Mouse (Mus musculus) liver, embryonic 14.5 days (tissue): Measurements from ENCODE around the gene Fanci. TPM values are rescaled to one million over a fixed set of nuclear protein-coding genes. Genes with fewer than 3 reads are reported as not detected.

Source experiments
- ATAC-seq: fragments of 200-750 bp; cut with Nextera tagmentation; 2 replicates; pipeline ENCODE4 v1.8.0; 2017; ENCODE audit warnings: moderate number of reproducible peaks, mild to moderate bottlenecking, moderate library complexity; ENCODE audit not compliant: insufficient read depth
- DNase-seq, 3 experiments: peaks; one replicate each; pipeline ENCODE4 v3.0.0-alpha.2; 2012 to 2013; ENCODE audit warnings: low read depth in 3 of 3, low spot score in 3 of 3
- H3K27ac ChIP-seq: fragments of 300-500 bp; sonication (generic); 2 replicates; pipeline ENCODE4 v1.5.1; 2014; ENCODE audit warnings: moderate library complexity, mild to moderate bottlenecking, control low read depth, inconsistent platforms
- H3K27me3 ChIP-seq: fragments of 300-500 bp; sonication (generic); 2 replicates; pipeline ENCODE4 v1.6.1; 2014; ENCODE audit warnings: mild to moderate bottlenecking, low read length, moderate library complexity; ENCODE audit not compliant: control insufficient read depth, insufficient read depth
- H3K36me3 ChIP-seq: fragments of 300-500 bp; sonication (generic); replicated peaks from 2 replicates; pipeline ENCODE4 v1.6.1; 2014; ENCODE audit warnings: low read depth; ENCODE audit not compliant: control insufficient read depth, insufficient read depth
- H3K4me1 ChIP-seq, 2 experiments: fragments of 200-500 bp in 1 of 2; fragments of 300-500 bp in 1 of 2; sonication (generic) in 1 of 2; replicated peaks; 2 replicates each; pipeline ENCODE4 v1.6.1; 2012 to 2014; ENCODE audit warnings: antibody characterized with exemption in 1 of 2, inconsistent platforms in 1 of 2, low read length in 1 of 2; ENCODE audit not compliant: control insufficient read depth in 2 of 2, insufficient read depth in 2 of 2
- H3K4me2 ChIP-seq: fragments of 300-500 bp; sonication (generic); 2 replicates; pipeline ENCODE4 v1.6.1; 2014; ENCODE audit warnings: low read depth, mild to moderate bottlenecking, control low read depth, moderate library complexity
- H3K4me3 ChIP-seq, 2 experiments: fragments of 200-500 bp in 1 of 2; fragments of 300-500 bp in 1 of 2; sonication (generic) in 1 of 2; 2 replicates each; pipeline ENCODE4 v1.5.1; 2012 to 2014; ENCODE audit warnings: low read depth in 2 of 2, low read length in 2 of 2, mild to moderate bottlenecking in 2 of 2, control low read depth in 1 of 2, inconsistent platforms in 1 of 2, moderate library complexity in 1 of 2; ENCODE audit not compliant: insufficient read depth in 1 of 2
- H3K9ac ChIP-seq: fragments of 300-500 bp; sonication (generic); replicated peaks from 2 replicates; pipeline ENCODE4 v1.6.1; 2014; ENCODE audit warnings: mild to moderate bottlenecking, control low read depth, moderate library complexity
- H3K9me3 ChIP-seq: fragments of 300-500 bp; sonication (generic); 2 replicates; pipeline ENCODE4 v1.6.1; 2016; ENCODE audit warnings: low read length, mixed read lengths; ENCODE audit not compliant: control insufficient read depth
- CTCF ChIP-seq: IDR thresholded peaks from 2 replicates; pipeline ENCODE4 v1.5.1; 2016; ENCODE audit warnings: antibody characterized with exemption, low read depth, control low read depth
- EP300 ChIP-seq: IDR thresholded peaks from 2 replicates; pipeline ENCODE4 v1.6.1; 2016; ENCODE audit warnings: antibody characterized with exemption, low read depth
- WGBS: fragments of 180-500 bp; shearing (Covaris S2); extraction: QIAGEN DNeasy Blood & Tissue Kit; methylation state at CpG from one replicate; pipeline ENCODE4 v1.1.7; 2014; ENCODE audit not compliant: insufficient replicate concordance; 5-methylcytosine and 5-hydroxymethylcytosine counted together
- polyA plus RNA-seq, 2 experiments: library from polyadenylated mRNA; depleted of rRNA in 1 of 2; stranded (reverse) in 1 of 2; unstranded in 1 of 2; fragments of >200 nt; fragmentation: Nextera tagmentation in 1 of 2; extraction: Ambion mirVana in 1 of 2; gene quantifications; 2 replicates each; pipeline versions ENCODE4 v1.2.1 to v1.2.3; 2012 to 2014

Fanci gene
- polyA plus RNA-seq, 2 experiments: 6.7 to 10.0 TPM

DNA sequence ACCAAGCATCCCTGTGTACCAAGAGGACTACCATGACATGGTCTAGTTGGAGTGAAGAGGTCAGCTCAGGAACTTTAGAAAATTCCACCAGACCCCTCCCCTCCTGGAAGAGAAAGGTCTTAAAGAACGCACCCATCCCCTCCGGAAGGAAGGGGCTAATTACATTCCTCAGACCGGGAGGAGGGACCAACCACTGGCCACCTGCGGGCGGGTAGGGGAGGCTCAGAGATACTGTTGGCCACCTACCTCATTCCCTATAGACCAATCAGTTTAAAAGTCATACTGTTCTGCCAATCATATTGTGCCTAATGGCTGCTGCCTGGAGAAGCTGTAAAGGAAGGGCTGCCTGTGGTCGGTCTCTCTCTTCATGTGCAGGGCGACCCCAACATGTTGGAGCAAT, 3.7 kb upstream of the Fanci start:
- no peaks in the 10 kb centered on the region for H3K27me3 ChIP-seq
- no peaks in the 10 kb centered on the region for H3K36me3 ChIP-seq
- no peak for TF ChIP-seq CTCF
- WGBS: 46% methylated on average over 7 of the region's 7 CpGs
- no peaks in the 10 kb centered on the region for H3K9me3 ChIP-seq
- H3K4me2 ChIP-seq: no peak overlapping the region
- H3K27ac ChIP-seq: no peak overlapping the region
- H3K9ac ChIP-seq: no peak overlapping the region
- no peak for ATAC-seq
- H3K4me1 ChIP-seq: peaks cover 3 to 8% of the 10 kb centered on the region in 2 experiments
- DNase-seq: no peak
- no peak overlapping the region for H3K4me3 ChIP-seq

DNA sequence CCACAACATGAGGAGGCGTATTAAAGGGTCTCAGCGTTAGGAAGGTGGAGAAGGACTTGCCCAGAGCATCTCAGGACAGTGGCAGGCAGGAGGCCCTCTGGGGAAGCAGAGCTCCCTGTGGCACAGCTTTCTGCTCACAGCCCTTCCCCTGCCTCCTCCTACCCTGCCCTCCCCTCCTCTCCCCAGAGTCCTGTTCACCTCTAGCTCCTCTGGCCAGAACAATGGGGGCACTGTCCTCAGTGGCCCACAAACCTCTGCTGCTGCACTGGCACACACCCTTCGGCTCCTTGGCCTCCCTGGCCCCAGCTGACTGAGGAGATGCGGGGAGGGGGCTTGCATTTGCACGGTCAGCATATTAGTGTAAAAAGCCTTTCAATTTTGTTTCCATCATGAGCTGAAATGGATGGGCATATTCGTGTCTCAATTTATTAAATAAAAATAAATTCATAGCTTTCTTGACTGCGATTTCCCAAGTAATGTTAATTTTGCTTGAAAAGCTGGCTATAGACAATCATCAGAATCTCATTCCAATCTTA, 3.0 kb upstream of the Fanci start:
- H3K4me2 ChIP-seq: no peak overlapping the region
- DNase-seq: no peak
- H3K4me1 ChIP-seq: peaks cover 7 to 10% of the 10 kb centered on the region in 2 experiments
- H3K36me3 ChIP-seq: no peaks in the 10 kb centered on the region
- ATAC-seq: no peak
- no peak overlapping the region for H3K9ac ChIP-seq
- no peak overlapping the region for H3K27ac ChIP-seq
- H3K4me3 ChIP-seq: no peak overlapping the region
- no peaks in the 10 kb centered on the region for H3K9me3 ChIP-seq
- 60% methylated on average over 7 of the region's 7 CpGs for WGBS
- H3K27me3 ChIP-seq: no peaks in the 10 kb centered on the region
- no peak for TF ChIP-seq CTCF
- no peak for TF ChIP-seq EP300

DNA sequence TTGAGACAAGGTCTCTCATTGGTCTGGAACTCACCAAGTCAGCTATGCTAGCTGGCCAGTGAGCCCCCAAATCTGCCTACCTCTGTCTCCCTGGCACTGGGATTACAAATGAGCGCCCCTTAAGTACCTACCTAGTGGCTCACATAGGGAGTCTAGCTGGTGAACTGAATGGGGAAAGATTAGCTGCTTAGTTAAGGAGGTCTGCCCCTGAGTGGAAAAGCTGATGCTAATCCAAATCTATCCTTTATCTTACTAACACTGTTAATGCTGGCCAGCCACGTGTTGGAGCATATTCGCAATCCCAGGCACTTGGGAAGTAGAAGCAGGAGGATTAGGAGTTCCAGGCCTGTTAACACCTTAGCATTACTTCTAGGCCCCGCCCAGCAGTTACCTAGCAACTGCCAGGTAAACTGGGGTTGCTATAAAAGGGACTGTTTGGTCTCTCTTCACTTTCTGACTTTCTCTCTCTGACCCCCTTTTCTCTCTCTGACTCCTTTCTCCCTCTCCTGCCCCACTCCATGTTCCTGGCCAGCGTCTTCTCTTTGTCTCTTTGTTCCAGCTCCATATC, 1.5 kb upstream of the Fanci start:
- H3K4me1 ChIP-seq: peaks cover 7 to 10% of the 10 kb centered on the region in 2 experiments
- no peak overlapping the region for H3K9ac ChIP-seq
- no peak for TF ChIP-seq CTCF
- TF ChIP-seq EP300: no peak
- no peak overlapping the region for H3K27ac ChIP-seq
- DNase-seq (no peak), ATAC-seq (no peak)
- H3K27me3 ChIP-seq: no peaks in the 10 kb centered on the region
- WGBS: 71% methylated on average over 5 of the region's 5 CpGs
- H3K36me3 ChIP-seq: no peaks in the 10 kb centered on the region
- H3K9me3 ChIP-seq: no peaks in the 10 kb centered on the region
- no peak overlapping the region for H3K4me2 ChIP-seq
- H3K4me3 ChIP-seq: no peak overlapping the region

DNA sequence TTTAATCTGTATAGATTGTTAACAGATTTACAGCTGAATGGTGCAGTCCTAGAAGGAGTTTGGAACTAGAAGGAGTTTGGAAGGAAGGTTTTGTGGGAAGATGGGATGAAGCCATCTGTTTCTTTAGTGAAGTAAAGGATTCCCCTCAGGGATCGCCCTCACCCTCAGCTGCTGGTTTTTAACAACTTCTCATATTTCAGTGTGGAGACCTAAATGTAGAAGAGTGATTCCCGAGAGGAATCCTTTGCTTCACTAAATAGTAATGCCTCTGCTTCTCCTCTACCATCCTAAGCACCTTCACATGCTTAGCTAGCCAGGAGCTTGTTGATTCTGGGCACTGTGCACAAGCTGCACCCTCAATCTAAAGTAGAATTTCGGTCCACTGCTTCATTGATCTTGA, 258 bp upstream of the Fanci start:
- DNase-seq (peak in 1 of 3 experiments; percentile 11), ATAC-seq (0 out of 2 replicates have a peak, but pooled peaks have one; percentile 2)
- no peaks in the 10 kb centered on the region for H3K27me3 ChIP-seq
- TF ChIP-seq CTCF (no peak), EP300 (no peak)
- H3K27ac ChIP-seq: peak overlapping the region; percentile 88
- WGBS: 18% methylated on average over 3 of the region's 3 CpGs
- peak overlapping the region; percentile 76 to 80 for H3K4me3 ChIP-seq
- H3K4me1 ChIP-seq: peaks cover 7 to 10% of the 10 kb centered on the region in 2 experiments
- peak overlapping the region; percentile 86 for H3K9ac ChIP-seq
- H3K4me2 ChIP-seq: peak overlapping the region; percentile 96
- H3K36me3 ChIP-seq: no peaks in the 10 kb centered on the region
- H3K9me3 ChIP-seq: no peaks in the 10 kb centered on the region

DNA sequence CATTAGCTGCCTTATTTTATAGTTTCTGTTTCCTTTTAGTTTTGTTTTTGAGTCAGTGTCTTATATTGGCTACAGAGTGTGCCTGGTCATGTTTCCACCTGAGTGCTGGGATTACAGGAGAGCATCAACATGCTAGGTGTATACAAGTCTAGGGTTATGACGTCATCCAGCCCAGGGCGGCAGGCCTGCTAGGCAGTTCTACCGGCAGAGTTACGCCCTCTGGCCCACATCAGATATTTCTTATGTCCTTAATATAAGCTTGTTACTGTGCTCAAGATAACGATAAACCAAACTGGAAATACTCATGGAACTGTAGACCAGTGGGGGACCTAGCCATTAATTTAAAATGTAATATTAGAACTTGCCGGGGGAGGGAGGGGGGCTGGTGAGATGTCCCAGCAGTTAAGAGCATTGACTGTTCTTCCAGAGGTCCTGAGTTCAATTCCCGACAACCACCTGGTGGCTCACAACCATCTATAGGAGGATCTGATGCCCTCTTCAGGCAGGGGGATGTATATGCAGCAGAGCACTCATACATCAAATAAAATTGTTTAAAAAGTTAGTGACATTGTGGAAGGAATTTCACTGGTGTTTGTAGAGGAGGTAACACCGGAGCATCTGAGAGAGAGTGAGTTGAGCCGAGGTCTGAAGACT, 1.3 kb downstream of the Fanci start:
- peak overlapping the region; percentile 86 for H3K9ac ChIP-seq
- peak overlapping the region; percentile 88 for H3K27ac ChIP-seq
- peak; percentile 69 for ATAC-seq
- no peak for TF ChIP-seq EP300
- TF ChIP-seq CTCF: peak; percentile 68
- H3K27me3 ChIP-seq: no peaks in the 10 kb centered on the region
- 0 out of 2 replicates have a peak, but pooled peaks cover 3% of the 10 kb centered on the region for H3K36me3 ChIP-seq
- peaks cover 7 to 10% of the 10 kb centered on the region in 2 experiments for H3K4me1 ChIP-seq
- peak; percentile 67 to 74 (median 68) for DNase-seq
- 34% methylated on average over 9 of the region's 9 CpGs for WGBS
- H3K9me3 ChIP-seq: no peaks in the 10 kb centered on the region
- peak overlapping the region; percentile 96 for H3K4me2 ChIP-seq
- peak overlapping the region; percentile 76 to 80 for H3K4me3 ChIP-seq
